Mouse (Mus musculus) erythroblast, embryonic 14.5 days (primary cell): Measurements from ENCODE around the gene Elmsan1.
"Not testable (repeated sequence)": the region's sequence is repeated elsewhere in the genome, so short reads cannot be mapped to it uniquely, and the experiment has no call there.

ENCODE experiments used
- GATA1 ChIP-seq: IDR thresholded peaks from 2 replicates; pipeline ENCODE4 v1.6.1; 2012; ENCODE audit warnings: low read length, inconsistent platforms, mixed read lengths
- TAL1 ChIP-seq: IDR thresholded peaks from 3 replicates; pipeline ENCODE4 v1.6.1; 2012; ENCODE audit warnings: low read length, inconsistent platforms, mixed read lengths

DNA sequence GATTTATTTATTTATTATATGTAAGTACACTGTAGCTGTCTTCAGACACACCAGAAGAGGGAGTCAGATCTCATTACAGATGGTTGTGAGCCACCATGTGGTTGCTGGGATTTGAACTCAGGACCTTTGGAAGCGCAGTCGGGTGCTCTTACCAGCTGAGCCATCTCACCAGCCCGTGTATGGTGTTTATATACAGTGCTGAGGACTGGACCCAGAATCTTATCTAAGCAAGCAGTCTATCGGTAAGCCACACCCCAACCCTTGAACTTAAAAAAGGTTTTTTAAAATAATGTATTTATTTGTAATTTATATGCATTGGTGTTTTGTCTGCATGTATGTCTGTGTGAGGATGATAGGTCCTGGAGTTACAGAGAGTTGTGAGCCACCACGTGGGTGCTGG lies 18.4 kb upstream of the Elmsan1 start:
- TF ChIP-seq GATA1, TAL1: not testable (repeated sequence)
